Mouse (Mus musculus): Measurements from ENCODE around the gene Rexo2. TPM values are rescaled to one million over a fixed set of nuclear protein-coding genes. Genes with fewer than 3 reads are reported as not detected.
"Not testable (repeated sequence)": the region's sequence is repeated elsewhere in the genome, so short reads cannot be mapped to it uniquely, and the experiment has no call there.

Rexo2 gene
- 100 to 1,000 TPM; 138 to 156 TPM for polyA plus RNA-seq (2017; shearing (Covaris generic))

DNA sequence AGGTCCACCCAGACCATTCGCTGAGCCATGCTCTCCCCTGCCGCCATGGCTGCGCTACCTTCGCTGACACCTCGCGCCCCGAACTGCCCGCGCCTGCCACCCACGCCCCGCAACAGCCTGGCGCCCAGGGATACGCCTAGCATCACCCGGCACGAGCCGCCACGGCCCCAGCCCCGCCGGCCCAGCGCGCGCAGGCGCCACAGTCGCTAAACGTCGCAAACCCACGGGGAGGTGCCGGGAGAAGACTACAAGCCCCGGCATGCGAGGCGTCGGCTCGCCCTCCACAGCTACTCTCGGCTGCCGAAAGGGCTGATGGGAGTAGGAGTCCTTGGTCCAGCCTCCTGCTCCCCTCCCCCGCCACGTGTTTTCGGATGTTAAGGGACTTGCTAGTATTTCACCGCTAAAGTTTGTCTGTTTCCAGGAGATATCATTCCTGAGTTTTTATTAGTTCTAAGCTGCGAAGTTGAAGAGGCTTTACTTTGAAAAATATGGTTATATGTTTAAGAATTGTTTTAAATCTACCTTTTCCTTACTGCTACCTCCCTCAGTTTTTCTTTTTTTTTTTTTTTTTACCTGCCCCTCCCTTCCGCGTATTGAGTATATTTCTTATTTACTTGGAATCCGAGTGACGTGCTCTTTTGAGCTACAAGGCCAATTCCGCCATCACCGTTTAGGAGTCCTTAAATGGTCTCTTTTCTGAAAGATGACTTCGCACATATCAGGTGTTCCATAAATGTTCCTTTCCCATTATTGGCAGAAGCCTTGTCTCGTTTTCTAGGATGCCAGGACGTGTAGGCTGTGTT is at the start of gene Rexo2:
Rexo2 (minus strand) TSS at position 213 of the 803 bp plus-strand sequence.
- peak; percentile 95 for ATAC-seq

DNA sequence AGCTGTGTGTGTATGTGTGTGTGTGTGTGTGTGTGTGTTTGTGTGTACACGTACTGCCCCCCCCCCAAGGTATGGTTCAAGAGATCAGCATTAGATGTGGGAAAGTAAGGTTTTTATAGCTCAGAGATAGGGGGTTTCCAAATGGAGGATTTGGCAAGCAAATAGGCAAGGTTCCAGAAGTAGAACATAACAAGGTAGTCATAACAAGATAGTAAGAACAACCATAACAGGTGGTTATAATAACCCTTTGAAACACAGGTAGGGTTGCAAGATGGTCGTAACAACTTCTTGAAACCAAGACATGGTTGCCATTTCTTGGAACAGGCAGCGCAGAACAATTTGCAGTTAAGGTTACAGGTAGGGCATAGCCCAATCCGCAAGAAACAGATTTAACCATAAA is 46.1 kb upstream of the Rexo2 start:
- ATAC-seq = peak; percentile 77

DNA sequence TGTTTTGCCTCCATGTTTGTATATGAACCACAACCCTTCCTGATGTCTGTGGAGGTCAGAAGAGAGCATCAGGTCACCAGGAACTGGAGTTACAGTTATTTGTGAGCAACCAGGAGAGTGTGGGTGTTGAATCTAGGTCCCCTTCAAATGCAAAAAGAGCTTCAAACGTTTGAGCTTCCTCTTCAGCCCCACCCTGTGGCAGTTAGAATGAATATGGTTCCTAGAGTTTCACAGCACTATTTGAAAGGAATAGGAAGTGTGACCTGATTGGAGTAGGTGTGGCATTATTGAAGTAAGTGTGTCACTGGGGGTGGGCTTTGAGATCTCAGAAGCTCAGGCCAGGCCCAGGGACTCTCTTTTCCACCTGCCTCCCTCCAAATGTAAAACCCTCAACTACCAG is 45.1 kb upstream of the Rexo2 start:
- peak; percentile 68 for ATAC-seq

DNA sequence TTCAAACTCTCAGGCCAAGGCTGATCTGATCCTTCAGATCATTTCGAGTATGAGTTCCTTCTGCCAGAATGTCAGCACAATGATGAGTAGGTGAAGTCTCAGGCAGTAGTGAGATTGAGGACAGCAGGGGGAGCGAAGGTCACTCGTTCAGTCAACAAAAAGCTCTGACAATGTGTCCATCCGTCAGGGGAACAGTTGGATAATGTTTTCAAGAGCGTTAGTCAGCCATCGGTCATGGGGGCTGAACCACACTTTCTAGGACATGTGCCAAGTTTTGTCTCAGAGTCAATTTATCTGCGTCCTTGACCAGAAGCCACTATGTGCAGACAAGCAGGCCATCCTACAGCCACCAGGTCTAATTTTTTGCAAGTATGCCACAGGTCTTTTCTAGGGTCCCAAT is 40.0 kb upstream of the Rexo2 start:
- ATAC-seq = not testable (repeated sequence)

DNA sequence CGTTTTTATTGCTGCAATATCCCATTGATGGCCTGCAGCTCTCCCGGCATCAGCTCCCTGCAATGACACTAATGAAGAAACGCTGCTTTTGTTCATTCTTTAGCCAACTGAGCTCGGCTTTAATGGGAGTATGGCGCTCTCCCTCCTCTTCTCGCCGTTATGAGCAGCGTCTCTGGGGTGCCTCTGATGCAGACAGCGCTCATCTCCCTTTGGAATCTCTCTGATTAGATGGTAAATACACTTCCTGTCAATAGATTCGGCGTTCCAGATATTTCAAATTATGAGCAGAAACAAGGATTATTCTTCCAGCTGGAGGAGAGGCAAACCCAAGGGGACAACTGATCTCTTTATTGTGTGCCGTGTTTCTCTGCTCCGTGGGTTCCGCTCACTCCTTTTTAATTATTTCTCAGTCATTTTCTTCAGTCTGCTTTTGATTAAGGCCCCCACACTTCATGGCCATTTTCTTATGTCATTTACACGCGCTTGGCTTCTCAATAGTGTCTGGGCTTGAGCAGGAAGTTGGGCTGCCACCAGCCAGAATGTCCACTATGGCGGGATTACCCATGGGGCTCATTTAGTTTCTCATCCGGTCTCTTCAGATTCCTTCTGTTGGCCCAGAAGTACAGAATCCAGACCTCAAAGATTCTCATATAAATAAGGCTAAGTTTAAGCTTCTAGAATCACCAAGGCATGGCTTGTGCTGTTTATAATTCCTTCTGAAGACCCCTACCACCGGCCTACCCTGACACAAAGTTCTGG is 37.1 kb upstream of the Rexo2 start:
- ATAC-seq = no peak

DNA sequence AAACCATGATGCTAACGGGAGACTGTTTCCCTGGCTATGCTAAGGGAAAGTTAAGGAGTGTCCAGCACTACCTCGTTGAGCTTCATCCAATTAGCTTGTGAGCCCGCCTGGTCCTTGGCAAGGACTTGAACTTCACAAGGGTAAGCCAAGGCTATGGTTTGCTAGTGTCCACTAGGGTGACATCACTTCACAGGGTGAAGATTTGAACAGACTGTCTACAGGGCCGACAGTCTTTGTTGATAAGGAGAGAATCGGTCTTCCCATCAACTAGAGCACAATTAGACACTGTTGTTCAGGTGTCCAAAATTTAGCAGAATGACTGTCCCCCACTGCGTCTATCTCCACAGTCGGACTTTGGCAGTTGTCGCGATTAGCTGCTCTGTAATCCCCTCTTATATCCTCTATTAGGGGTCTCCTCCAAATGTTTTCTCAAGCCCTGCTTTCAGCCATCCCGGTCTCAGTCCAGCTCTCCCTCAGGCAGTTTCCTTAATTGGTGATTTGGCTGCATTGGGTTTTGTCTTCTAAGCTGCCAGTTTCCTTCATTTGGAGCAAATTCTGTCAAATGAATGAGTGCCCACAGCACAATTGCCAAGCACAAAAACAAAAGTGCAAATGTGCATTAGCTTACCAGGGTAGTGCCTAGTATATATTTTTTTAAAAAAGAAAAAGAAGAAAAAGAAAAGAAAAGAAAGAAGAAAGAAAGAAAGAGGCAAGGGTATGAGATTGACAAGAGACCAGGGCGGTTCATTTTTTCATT is 36.4 kb upstream of the Rexo2 start:
- no peak for ATAC-seq

DNA sequence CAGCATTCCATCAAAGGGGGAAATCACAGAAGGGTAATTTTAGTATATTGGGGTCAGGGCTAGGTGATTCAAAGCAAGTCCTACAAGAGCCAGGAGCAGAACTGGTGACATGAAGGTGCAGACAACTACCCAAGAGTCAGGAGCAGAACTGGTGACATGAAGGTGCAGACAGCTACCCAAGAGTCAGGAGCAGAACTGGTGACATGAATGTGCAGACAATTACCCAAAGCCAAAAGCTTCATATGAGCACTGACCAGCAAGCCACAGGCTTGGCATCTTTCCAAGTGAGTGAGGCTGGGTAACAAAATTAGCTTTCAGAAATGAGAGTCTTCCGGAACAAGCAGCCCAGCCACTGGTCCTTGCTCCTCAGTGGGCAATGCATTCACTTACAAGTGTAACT is 34.9 kb upstream of the Rexo2 start:
- no peak for ATAC-seq

DNA sequence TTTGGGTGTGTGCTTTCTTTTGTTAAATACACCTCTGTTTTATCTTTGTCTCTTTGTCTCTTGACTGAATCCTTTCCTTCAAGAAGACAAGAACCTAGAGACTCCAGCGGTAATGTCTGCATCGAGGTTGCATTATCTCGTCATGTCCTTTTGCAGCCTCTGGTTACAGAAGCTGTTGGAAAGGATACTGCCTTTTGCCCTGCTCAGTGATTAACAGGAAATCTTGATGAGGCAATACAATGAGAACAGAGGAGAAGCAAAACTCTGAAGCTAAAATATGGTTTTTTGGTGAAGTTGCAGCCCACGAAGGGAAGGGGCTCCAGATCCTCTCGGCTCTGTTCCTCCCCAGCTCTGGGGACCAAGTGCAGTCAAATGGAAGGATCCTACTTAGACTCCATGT is 29.7 kb upstream of the Rexo2 start:
- ATAC-seq = no peak

DNA sequence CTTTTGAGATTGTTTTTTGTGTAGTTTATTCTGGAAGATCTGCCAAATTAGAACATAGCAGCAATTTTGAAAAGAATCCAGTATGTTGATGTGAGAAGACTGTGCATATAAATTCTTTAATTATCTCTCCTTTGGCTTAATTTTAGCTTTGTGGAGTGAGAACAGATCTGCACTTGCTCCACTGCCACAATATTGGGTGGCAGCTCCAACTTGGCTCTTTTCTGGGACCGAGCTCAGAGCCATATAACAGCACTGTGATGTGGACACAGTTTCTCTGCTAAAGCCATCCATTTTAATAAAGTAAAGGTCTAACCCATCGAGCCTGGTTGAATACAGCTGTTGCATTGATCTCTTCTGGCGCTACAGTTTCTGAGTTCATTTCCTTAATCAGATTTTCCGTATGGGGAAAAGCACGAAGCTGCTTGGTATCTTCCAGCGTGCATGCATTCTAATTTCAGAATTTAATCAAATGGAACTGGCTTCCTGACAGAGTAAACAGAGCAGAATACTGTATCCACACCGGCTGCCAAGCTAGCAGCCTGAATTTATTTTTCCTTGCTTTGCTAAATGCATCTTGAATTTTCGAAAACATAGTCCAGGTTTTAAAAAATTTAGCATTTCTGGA is 24.4 kb upstream of the Rexo2 start:
- no peak for ATAC-seq

DNA sequence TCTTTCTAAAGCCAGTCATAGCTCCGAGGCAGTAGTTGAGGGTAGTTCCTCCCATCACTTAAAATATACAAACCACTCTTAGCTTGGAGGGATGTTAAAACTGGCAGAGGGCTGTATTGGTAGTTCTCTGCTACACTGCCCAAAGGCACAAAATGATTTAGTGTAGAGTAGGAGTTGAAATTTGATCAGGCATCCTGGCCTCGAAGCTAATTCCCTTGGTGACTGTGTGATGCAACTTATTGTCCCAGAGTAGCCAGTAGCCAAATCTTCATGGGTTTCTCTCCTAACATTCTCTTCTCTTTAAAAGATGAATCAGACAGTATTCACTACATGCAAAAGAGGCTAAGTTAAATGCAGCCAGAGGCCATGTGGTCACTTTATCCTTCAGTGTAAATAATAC is 22.6 kb upstream of the Rexo2 start:
- ATAC-seq = no peak

DNA sequence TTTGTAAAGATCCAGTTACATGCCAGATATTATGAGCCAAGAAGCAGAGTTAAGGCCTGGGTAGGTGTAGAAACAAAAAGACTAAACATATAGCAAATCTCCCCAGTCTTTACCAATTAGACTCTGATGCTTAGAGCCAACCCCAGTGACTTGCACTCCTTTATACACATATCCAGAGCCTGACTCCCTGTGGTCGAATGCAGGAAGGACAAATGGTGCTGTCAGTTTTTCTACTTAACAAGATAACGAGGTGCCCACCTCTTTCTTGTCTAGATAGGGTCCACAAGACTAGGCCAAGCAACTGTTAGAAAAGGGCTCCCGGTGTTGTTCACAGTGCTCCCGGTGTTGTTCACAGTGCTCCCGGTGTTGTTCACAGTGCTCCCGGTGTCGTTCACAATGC is 20.8 kb upstream of the Rexo2 start:
- ATAC-seq = no peak

DNA sequence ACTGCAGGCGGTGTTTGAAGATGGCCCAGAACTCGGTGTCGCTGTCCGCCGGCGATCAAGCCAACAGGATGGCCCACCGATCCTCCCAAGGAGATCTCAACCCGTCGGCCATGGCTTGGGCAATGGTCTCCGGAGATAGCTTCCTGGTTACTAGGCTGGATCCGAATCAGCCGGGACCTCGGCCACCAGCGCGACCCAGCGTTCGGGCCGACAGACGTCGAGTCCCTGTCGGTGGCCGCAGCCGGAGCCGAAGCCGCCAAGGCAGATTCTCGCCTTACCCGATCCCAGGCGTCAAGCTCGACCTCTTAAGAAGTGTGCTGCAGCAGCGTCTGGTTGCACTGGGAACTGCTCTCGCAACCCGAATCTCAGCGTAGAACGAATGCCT is 15.1 kb upstream of the Rexo2 start:
- peak; percentile 37 for ATAC-seq

DNA sequence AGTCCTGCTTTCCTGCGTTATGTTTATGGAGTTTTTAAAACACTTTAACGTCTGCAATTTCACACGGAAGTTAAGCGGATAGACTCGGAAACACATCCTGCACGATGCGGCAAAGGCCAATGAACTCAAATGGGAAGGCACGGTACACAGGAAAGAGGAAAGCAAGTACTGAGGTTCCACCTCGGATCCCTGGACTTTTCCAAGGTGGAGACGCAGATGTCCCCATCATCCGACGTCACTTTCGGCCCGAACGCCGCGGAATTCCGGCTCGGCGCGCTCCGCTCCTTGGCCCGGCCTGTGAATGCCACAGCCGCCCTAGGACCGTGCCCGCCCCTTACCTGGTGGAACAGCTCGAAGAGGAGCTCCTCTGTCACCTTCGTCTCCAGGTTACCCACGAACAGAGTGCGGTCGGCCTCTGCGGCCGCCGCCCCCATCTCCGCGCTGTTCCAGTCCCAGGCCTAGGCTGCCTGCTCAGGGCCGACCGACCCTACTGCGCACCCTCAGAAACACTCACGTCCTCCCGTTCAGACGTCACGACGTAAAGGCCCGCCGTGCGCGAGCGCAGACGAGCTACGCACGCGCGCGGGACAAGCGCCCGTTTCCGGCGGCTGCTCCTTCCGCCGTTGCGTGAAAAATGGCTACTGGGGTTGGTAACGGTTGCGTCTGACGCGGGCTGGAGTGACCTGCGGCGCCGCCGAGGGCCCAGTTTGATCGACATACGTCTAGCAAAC is 14.6 kb upstream of the Rexo2 start, which contains the start of the genes Rbm7 and Gm5617:
Rbm7 (minus strand) TSS at position 483 of the 731 bp plus-strand sequence.
Gm5617 (plus strand) TSS at position 626 of the 731 bp plus-strand sequence.
- peak; percentile 97 for ATAC-seq

DNA sequence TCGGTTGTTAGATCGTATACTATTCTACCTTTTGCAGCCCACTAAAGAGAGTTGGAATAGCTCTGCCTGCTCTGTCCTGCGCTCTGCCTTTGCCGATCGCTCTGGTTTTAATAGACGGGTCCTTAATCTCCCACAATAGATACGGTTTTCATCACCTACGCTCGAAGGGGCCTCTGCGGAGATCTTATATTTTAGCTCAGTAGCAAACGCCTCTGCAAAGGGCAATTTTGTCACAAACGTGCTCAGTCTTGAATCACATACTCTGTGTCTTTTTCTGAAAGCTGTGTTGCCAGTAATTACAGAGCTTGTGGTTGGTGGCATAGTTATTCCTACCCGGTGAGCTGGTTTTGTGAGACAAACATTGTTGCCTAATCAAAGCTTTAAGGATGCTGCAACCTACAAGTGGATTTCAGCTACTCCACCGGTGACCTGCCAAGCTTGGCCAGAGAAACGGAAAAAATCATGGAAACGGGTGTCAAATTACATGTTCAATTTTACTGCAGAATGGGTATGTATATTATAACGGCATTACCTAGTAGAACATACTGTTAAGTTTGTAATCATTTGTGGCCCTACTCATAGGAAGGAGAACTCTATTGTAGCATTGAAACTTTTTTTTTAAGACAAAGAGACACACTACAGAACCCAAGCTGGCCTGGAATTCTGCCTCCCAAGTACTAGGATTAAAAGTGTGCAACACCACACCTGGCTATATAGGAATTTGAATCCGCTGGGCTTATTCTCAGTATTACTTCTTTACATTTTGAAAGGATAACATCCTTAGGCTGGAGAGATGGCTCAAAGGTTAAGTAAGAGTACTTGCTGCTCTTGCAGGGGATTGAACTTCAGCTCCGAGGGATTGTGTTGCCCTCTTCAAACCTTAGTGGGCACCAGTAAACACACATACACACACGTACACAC is 1.1 kb upstream of the Rexo2 start:
- no peak for ATAC-seq

DNA sequence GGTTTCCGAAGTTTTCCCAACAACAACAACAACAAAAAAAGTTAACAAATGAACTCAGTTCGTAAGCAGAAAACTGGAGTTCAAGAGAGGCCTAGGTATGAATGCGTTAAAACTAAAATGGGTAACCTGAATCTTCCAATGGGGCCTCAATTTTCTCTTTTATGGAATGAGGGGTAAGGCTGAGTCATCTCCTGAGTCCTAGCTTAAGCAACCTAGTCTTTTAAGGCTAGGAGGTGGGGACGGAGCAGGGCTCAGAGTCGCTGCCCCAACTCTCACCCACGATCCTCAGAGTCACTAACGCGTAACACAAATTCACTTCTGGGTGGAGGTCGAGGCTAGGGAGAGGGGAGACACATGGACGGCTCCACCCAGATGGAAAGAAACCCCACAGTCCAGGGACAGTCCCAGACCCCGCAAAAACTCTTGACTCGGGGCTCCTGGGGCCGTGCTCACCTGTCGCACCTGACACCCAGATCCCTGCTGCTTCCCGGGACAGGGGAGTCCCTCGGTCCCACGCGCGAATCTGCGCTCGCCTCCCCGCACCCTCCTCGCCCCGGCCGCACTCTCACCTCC is 499 bp downstream of the Rexo2 start:
- ATAC-seq = no peak

DNA sequence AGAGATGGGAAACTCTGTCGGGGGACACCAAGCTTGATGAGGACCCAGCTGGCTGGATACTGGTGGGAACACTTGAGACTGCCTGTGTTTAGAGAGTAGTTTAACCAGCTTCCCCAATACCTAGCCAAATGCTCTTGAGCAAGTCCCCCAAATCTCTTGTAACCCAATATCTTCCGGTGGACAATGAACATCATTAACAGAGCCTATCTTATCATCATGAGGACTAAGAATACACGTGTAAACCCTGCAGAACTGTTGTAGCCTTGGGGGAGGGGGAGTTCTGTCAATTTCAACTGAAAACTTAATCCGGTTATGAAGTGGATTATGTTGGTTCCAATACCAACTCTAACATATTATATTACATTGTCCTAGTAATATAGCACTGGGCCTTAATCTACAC is 1.6 kb downstream of the Rexo2 start:
- ATAC-seq = no peak

DNA sequence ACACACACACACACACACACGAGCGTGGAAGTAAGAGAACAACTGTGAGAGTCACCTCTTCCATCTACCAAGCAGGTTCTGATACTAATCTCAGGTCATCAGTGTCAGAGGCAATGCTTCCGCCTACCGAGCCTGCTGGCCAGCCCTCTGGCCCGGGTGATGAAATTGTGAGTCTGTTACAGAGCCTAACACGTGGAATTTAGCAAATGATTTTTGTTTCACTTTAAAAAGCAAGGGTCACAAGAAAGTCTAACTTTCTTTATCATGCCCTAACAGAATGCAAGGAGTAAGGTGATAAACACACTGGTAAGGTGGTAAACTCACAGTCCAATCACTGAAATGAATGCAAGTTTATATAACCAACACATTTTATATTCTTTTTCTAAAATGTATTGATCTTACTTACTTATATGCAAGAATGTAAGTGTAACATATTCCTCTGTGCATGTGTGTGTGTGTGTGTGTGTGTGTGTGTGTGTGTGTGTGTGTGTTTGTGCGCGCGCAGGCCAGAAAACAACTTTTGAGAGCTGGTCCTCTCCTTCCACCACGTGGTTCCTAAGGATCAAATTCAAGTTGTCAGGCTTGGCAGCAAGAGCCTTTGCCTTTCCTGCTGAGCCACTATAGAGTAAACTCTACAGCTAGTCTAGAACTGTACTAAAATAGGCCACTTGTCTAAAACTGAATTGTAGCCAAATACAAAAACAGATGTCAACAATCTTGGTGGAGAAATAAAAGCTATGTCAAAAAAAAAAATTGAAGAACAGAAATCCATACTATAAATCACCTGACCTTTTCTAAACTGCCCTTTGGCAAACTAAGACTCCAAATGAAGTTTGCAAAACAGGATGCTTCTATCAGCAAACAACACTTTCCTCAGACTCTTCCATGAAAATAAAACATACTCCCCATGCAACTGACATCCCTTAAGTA is 3.9 kb downstream of the Rexo2 start:
- ATAC-seq = no peak

DNA sequence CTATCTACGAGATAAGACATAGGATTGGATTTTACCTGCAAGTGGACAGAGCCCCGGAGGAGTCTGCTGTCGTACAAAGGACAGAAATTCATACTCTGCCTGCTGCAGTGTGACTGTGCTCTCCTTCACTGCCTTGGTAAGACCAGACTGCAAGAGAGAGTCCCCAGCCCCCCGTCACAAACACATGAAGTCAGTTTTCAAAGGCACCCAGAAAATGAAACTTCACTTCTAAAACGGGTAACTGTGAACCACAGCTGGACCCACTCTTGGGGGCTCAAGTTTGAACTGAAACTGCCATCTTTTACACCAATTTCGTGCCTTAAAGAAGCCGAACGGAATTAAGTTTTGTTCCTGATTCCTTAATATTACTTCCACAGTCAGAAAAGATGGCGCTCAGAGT is 6.1 kb downstream of the Rexo2 start:
- no peak for ATAC-seq

DNA sequence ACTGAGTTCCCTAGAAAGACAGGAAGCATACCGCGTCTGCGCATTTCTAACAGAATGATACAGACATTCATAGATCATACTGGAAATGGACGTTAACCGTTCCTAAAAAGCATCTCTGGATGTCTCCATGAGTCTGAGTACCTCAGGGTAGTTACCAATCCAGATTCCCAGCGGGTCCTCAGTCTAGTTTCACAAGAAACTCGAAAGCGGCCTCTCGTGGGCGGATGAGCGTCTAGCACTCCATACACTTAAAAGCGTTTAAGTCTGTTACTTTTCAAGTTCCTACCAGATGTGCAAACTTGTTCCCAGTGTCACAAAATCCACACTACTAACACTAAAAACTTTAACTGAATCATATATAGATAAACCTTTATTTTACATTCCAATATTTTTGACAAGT is 7.3 kb downstream of the Rexo2 start:
- ATAC-seq = no peak
